Mouse (Mus musculus) layer of hippocampus, postnatal 36 days (tissue): ENCODE measurements around the gene Msmo1. TPM values are rescaled to one million over a fixed set of nuclear protein-coding genes. Genes with fewer than 3 reads are reported as not detected.

Source experiments
- DNase-seq, 2 experiments: peaks; one replicate each; pipeline ENCODE4 v3.0.0; 2022
- total RNA-seq, 2 experiments: library from RNA; stranded (reverse); gene quantifications; 2 replicates each; pipeline ENCODE4 v1.2.3; 2021

Gene Msmo1
- total RNA-seq, 2 experiments from 2014 or later = 79.8 to 89.9 TPM

DNA sequence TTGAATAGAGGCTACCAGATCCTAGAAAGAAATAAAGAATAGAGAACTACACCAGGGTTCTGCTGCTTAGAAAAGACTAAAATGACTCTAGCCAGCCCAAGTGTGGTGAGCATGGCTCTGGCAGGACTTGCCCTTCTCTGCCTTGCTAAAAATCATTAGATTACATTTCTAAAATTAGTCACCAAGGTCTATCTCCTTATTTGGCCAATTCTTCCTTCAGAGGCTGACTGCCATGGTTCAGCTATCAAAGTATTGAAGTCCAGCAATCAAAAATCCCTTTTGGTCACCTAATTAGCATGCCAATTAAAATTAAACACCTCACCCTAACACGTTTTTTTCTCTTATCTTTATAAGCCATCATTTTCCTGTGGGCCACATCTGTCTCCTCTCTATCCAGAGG is 22.0 kb downstream of the Msmo1 start:
- no peak for DNase-seq

GRCm38 (mm10) chr8:64707481-64707880 is 26.1 kb downstream of the Msmo1 start:
- no peak for DNase-seq

DNA sequence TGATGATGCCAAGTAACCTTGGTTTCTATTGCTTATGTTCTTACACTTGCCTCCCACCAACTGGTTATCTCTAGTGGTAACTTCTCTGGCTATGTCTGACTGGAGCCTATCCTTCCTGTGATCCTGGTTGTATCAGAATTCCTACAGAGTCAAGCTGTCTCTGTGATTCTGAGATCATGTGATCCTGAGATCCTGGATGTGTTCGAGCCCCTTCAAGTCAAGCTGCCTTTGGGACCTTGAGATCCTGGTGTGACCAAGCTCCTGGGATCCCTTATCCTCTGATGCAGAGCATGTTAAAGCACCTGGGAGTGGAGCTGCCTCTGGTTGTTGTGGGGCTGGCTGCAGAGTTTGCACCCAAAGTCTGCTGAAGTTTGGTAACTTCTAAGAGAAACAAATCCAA is 30.4 kb downstream of the Msmo1 start:
- DNase-seq = no peak

GRCm38 (mm10) chr8:64692651-64693201 is 40.9 kb downstream of the Msmo1 start, which contains the start of gene Cpe:
Gene Cpe, minus strand, starts transcription at chr8:64693054.
- peak; percentile 89 to 90 for DNase-seq

DNA sequence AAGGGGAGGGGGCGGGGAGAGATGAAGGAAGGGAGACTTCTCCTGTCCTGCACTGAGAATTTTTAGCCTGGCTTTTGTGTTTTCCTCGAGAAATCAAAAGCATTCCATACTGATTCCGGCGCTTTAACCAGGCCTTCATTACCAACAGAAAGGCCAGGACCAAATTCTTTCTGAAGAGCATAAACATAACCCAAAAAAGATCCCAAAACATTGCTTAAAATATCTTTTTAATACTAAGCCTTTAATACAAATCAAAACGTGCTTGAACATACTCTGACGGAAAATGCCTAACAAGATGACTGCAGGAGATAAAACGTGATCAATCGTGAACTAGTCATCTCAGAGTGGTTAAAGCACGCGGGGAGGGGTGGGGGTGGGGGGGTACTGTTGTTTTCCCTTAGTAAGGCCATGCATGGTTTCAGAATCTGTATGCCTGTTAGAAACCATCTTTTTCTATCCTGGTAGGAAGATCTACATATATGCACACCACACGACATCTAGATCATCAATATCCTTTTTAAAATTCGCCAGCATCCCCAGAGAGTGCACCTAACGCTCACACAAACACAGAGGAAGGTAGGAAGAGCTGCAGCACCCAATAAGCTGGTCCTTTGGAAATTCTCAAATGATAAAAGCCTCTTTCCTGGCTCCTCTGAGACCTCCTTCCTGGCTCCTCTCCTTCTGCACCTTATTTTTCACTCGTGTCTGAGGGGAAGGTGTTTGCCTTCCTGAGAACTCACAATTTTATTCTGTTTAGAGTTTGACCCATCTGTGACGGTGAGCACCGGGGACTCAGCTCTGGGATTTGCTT is 41.8 kb downstream of the Msmo1 start:
- no peak for DNase-seq

DNA sequence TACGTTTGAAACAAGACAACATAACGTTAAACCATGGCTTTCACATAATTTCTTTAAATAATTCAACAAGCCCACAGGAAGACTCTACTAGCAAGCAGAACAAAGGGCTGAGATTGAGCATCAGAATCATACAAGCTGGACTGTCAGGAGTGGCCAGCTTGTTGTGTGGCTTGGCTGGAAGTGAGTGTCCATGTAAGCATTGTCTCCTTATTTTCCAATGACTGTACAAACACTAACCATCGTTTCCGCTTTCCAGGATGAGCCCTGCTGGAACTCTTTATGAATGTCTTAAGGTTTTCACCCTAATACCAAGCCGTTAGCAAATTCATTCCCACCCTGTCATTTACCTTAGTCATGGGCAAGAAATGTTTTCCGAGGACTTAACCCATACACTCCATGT is 42.7 kb downstream of the Msmo1 start:
- no peak for DNase-seq

GRCm38 (mm10) chr8:64690306-64690705 is 43.3 kb downstream of the Msmo1 start:
- DNase-seq = no peak

DNA sequence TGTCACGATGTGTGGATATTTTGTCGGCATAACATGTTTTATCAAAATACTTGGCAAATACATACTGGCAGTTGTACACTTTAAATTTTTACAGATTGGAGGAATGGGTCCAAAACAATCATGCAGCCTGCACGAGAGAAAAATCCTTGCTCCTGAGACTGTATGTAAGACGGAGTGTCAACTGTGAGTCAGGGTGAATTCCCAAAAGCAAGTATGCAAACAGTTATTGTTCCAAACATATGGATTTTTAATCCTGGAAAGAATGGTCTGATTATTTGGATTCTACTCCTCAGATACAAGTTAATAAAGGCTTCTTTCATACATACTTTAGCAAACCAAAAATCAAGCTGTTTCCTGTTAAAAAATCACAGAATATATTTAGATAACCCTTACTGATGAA is 44.9 kb downstream of the Msmo1 start:
- no peak for DNase-seq

- DNase-seq = no peak
These were observed 45.4 kb downstream of the Msmo1 start for GRCm38 (mm10) chr8:64688161-64688560.

GRCm38 (mm10) chr8:64682501-64682900 is 51.1 kb downstream of the Msmo1 start:
- no peak for DNase-seq

DNA sequence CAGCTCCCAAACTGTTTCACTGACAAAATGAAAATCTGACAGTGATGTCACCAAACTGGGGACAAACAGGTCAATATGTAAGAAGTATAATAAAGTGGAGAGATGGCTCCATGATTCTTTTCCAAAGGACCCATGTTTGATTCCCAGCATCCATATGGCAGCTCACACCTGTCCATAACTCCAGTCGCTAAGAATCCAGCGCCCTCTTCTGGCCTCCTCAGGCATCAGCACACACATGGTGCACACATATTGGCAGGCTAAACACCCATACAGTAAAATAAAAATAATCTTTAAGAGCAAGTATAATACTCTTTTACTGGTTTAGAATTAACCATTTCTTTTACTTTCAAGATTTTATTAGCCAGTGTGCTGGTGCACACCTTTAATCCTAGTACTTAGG is 57.2 kb downstream of the Msmo1 start:
- no peak for DNase-seq

- no peak for DNase-seq
These were observed 58.5 kb downstream of the Msmo1 start for GRCm38 (mm10) chr8:64674951-64675585.

DNA sequence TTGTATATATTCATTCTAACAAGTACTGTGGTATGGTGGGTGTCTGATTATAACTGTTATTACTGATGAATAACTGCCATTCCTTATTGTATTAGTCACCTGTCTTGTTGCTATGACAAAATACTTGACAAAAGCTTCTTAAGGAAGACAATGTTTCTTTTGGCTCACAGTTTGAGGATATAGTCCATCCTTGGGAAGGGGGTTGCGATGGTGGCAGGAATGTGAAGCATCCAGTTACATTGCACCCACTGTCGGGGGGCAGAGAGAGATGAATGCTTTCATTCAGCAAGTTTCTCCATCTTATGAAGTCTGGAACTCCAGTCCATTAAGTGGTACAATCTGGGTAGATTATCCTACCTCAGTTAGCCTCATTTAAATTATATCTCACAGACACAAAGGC is 60.7 kb downstream of the Msmo1 start:
- no peak for DNase-seq

GRCm38 (mm10) chr8:64671937-64672336 is 61.7 kb downstream of the Msmo1 start:
- no peak for DNase-seq

Other genes starting within 250 kb of the Msmo1 start
- gene Cpe, start 40.7 kb downstream of the Msmo1 start, total RNA-seq = 1,000 to 10,000 TPM; 2,857 to 3,040 TPM
- gene Klhl2, start 116.2 kb upstream of the Msmo1 start, total RNA-seq = 100 to 1,000 TPM; 321 to 328 TPM
- 10 to 100 TPM; 22.1 to 22.9 TPM for gene Tmem192, start 213.4 kb upstream of the Msmo1 start, total RNA-seq